Mouse (Mus musculus) MEL (cell line): ENCODE data around the gene Dkc1. TPM values are rescaled to one million over a fixed set of nuclear protein-coding genes. Genes with fewer than 3 reads are reported as not detected.
A peak's percentile ranks its signal among the peaks of the same experiment; 100 is the strongest.
"Not testable (repeated sequence)": the region's sequence is repeated elsewhere in the genome, so short reads cannot be mapped to it uniquely, and the experiment has no call there.

ENCODE experiments used
- DNase-seq: peaks from one replicate; pipeline ENCODE4 v3.0.0; 2011; ENCODE audit warnings: low read depth, low spot score
- H3K27ac ChIP-seq: 2 replicates; pipeline ENCODE4 v1.5.1; 2012; ENCODE audit warnings: low read depth, mild to moderate bottlenecking, control low read depth, low read length, moderate library complexity; ENCODE audit not compliant: control insufficient read depth
- H3K27me3 ChIP-seq, 2 experiments: fragments of 150-350 bp in 1 of 2; sonication (generic) in 1 of 2; 2 replicates each; pipeline ENCODE4 v1.6.1; 2012; ENCODE audit warnings: low read length in 2 of 2, mild to moderate bottlenecking in 2 of 2, improper control_type of control experiment in 1 of 2, moderate library complexity in 1 of 2; ENCODE audit not compliant: insufficient read depth in 2 of 2, control insufficient read depth in 1 of 2
- H3K36me3 ChIP-seq, 2 experiments: 2 replicates each; pipeline ENCODE4 v1.6.1; 2012 to 2014; ENCODE audit warnings: low read length in 2 of 2, improper control_type of control experiment in 1 of 2, inconsistent platforms in 1 of 2, mild to moderate bottlenecking in 1 of 2; ENCODE audit not compliant: insufficient read depth in 2 of 2, control insufficient read depth in 1 of 2
- H3K4me1 ChIP-seq, 2 experiments: fragments of 150-350 bp in 1 of 2; sonication (generic) in 1 of 2; 2 replicates each; pipeline ENCODE4 v1.6.1; 2012; ENCODE audit warnings: low read length in 2 of 2, improper control_type of control experiment in 1 of 2, mild to moderate bottlenecking in 1 of 2; ENCODE audit not compliant: insufficient read depth in 2 of 2, control insufficient read depth in 1 of 2
- H3K4me3 ChIP-seq, 2 experiments: fragments of 150-350 bp in 1 of 2; sonication (generic) in 1 of 2; 2 replicates each; pipeline ENCODE4 v1.5.1; 2012; ENCODE audit warnings: low read depth in 2 of 2, low read length in 2 of 2, mild to moderate bottlenecking in 2 of 2, moderate library complexity in 2 of 2, control low read depth in 1 of 2, improper control_type of control experiment in 1 of 2; ENCODE audit not compliant: control insufficient read depth in 1 of 2, insufficient read depth in 1 of 2
- H3K79me2 ChIP-seq: 2 replicates; pipeline ENCODE4 v1.6.1; 2012; ENCODE audit warnings: mild to moderate bottlenecking, low read length, moderate library complexity; ENCODE audit not compliant: control insufficient read depth, poor library complexity, insufficient read depth
- H3K9ac ChIP-seq: 2 replicates; pipeline ENCODE4 v1.6.1; 2012; ENCODE audit warnings: low read depth, mild to moderate bottlenecking, control low read depth, low read length, moderate library complexity; ENCODE audit not compliant: control insufficient read depth, poor library complexity, severe bottlenecking
- H3K9me3 ChIP-seq: fragments of 150-350 bp; sonication (generic); replicated peaks from 2 replicates; pipeline ENCODE4 v1.6.1; 2012; ENCODE audit warnings: mild to moderate bottlenecking, low read length, improper control_type of control experiment, moderate library complexity; ENCODE audit not compliant: insufficient read depth
- BHLHE40 ChIP-seq: IDR thresholded peaks from 2 replicates; pipeline ENCODE4 v1.6.1; 2012; ENCODE audit warnings: low read depth, mild to moderate bottlenecking, inconsistent platforms, low read length, improper control_type of control experiment, borderline replicate concordance
- CTCF ChIP-seq, 3 experiments: IDR thresholded peaks in 2 of 3; conservative IDR thresholded peaks in 1 of 3; 2 replicates each; pipeline ENCODE4 v1.5.1; 2011 to 2012; ENCODE audit warnings: low read length in 3 of 3, low read depth in 2 of 3, mild to moderate bottlenecking in 2 of 3, improper control_type of control experiment in 1 of 3, inconsistent platforms in 1 of 3, mixed read lengths in 1 of 3, moderate library complexity in 1 of 3; ENCODE audit not compliant: control insufficient read depth in 1 of 3, insufficient read depth in 1 of 3, poor library complexity in 1 of 3, severe bottlenecking in 1 of 3
- EP300 ChIP-seq, 2 experiments: IDR thresholded peaks; 2 replicates each; pipeline ENCODE4 v1.6.1; 2011; ENCODE audit warnings: improper control_type of control experiment in 2 of 2, low read length in 2 of 2, low read depth in 1 of 2, mild to moderate bottlenecking in 1 of 2
- ETS1 ChIP-seq: IDR thresholded peaks from 2 replicates; pipeline ENCODE4 v1.6.1; 2012; ENCODE audit warnings: low read depth, mild to moderate bottlenecking, inconsistent platforms, low read length, improper control_type of control experiment, moderate library complexity
- KAT2A ChIP-seq: conservative IDR thresholded peaks from 2 replicates; pipeline ENCODE4 v1.6.1; 2012; ENCODE audit warnings: low read depth, low read length, improper control_type of control experiment, inconsistent platforms
- MAFK ChIP-seq: IDR thresholded peaks from 2 replicates; pipeline ENCODE4 v1.6.1; 2011; ENCODE audit warnings: low read depth, mild to moderate bottlenecking, low read length, improper control_type of control experiment, borderline replicate concordance
- MAZ ChIP-seq: IDR thresholded peaks from 2 replicates; pipeline ENCODE4 v1.6.1; 2012; ENCODE audit warnings: low read depth, mild to moderate bottlenecking, inconsistent platforms, low read length, improper control_type of control experiment
- POLR2AphosphoS5 ChIP-seq: IDR thresholded peaks from 2 replicates; pipeline ENCODE4 v1.6.1; 2012; ENCODE audit warnings: low read depth, borderline replicate concordance, mild to moderate bottlenecking, inconsistent platforms, low read length, moderate library complexity, mixed read lengths
- RCOR1 ChIP-seq: IDR thresholded peaks from 2 replicates; pipeline ENCODE4 v1.6.1; 2012; ENCODE audit warnings: low read depth, mild to moderate bottlenecking, inconsistent platforms, low read length, improper control_type of control experiment
- SIN3A ChIP-seq: IDR thresholded peaks from 2 replicates; pipeline ENCODE4 v1.6.1; 2012; ENCODE audit warnings: low read length, improper control_type of control experiment, inconsistent platforms
- SMC3 ChIP-seq: IDR thresholded peaks from 2 replicates; pipeline ENCODE4 v1.6.1; 2011; ENCODE audit warnings: low read depth, low read length, improper control_type of control experiment
- TAL1 ChIP-seq: IDR thresholded peaks from 2 replicates; pipeline ENCODE4 v1.6.1; 2012; ENCODE audit warnings: mild to moderate bottlenecking, inconsistent platforms, low read length, moderate library complexity, mixed read lengths
- USF2 ChIP-seq, 2 experiments: IDR thresholded peaks; 2 replicates each; pipeline ENCODE4 v1.6.1; 2011 to 2012; ENCODE audit warnings: improper control_type of control experiment in 2 of 2, low read length in 2 of 2, borderline replicate concordance in 1 of 2, inconsistent platforms in 1 of 2, low read depth in 1 of 2, mild to moderate bottlenecking in 1 of 2; ENCODE audit not compliant: insufficient read depth in 1 of 2
- ZC3H11A ChIP-seq: IDR thresholded peaks from 2 replicates; pipeline ENCODE4 v1.6.1; 2012; ENCODE audit warnings: low read depth, mild to moderate bottlenecking, inconsistent platforms, low read length, improper control_type of control experiment
- ZMIZ1 ChIP-seq: IDR thresholded peaks from 2 replicates; pipeline ENCODE4 v1.6.1; 2012; ENCODE audit warnings: low read depth, mild to moderate bottlenecking, inconsistent platforms, low read length, improper control_type of control experiment, moderate library complexity
- ZNF384 ChIP-seq: IDR thresholded peaks from 2 replicates; pipeline ENCODE4 v1.6.1; 2012; ENCODE audit warnings: low read depth, mild to moderate bottlenecking, inconsistent platforms, low read length, improper control_type of control experiment
- polyA plus RNA-seq, 2 experiments: library from polyadenylated mRNA; stranded (reverse) in 1 of 2; unstranded in 1 of 2; fragments of >175 nt in 1 of 2; fragments of >200 nt in 1 of 2; gene quantifications; 2 replicates each; pipeline versions ENCODE4 v1.2.1 to v1.2.4; 2012; ENCODE audit warnings: low replicate concordance in 2 of 2, low read depth in 1 of 2; ENCODE audit not compliant: insufficient read length in 2 of 2, insufficient read depth in 1 of 2, missing spikeins in 1 of 2
- total RNA-seq: library from RNA; depleted of rRNA; stranded (reverse); fragments of 300-350 nt; gene quantifications from 2 replicates; pipeline ENCODE4 v1.2.3, GENCODE M21; 2012

Dkc1 gene
- total and polyA plus RNA-seq, 3 experiments, result 223 to 394 (median 252) TPM

DNA sequence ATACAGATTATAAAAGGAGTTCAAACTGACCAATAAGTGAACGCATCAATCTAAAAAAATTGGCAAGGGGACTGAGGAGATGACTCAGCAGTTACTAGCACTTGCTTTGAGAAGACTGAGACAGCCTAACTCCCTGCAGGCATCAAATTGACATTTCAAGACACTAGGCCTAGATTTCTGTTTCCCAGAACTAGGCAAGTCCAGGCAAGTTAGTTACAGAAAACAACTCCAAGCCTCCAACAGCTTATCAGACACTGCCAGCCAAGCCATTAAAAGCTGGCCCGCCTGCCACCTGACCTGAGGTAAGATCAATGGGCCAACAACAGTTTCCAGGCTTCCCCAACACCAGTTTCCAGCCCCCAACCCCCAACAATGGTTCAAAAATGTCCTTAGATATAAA lies 42.1 kb downstream of the Dkc1 start:
- DNase-seq, result peak; percentile 53
- no peaks in the 10 kb centered on the region for H3K9me3 ChIP-seq
- no peak overlapping the region for H3K27ac ChIP-seq
- TF ChIP-seq ZNF384 (0 out of 2 replicates have a peak, but pooled peaks have one; percentile 38), MAFK (peak; percentile 35; the same call in 1 of the 2 replicates), EP300 (IDR thresholded peaks at IDR 0.05; ENCODE audit: low read depth in 1 of 2, low read length in 2 of 2) (0 out of 4 replicates have a peak, but pooled peaks of 1 of the 2 experiments have one; percentile 8), ZMIZ1 (no peak), CTCF (IDR thresholded peaks at IDR 0.05 in 2 of 3, conservative IDR thresholded peaks at IDR 0.05 in 1 of 3; ENCODE audit: control insufficient read depth in 1 of 3, insufficient read depth in 1 of 3, low read depth in 2 of 3, low read length in 3 of 3, poor library complexity in 1 of 3, severe bottlenecking in 1 of 3) (no peak), POLR2AphosphoS5 (no peak), MAZ (no peak), TAL1 (peak; percentile 44; the same call in 1 of the 2 replicates), KAT2A (no peak), RCOR1 (no peak)
- TF ChIP-seq, all 39 proteins: peak for 4
- H3K9ac ChIP-seq, result no peak overlapping the region
- peaks cover 0 to 5% of the 10 kb centered on the region in 2 experiments; a peak in 2 of 4 replicates for H3K36me3 ChIP-seq
- H3K4me3 ChIP-seq, result no peak overlapping the region
- H3K27me3 ChIP-seq, result no peaks in the 10 kb centered on the region
- no peaks in the 10 kb centered on the region for H3K79me2 ChIP-seq
- no peaks in the 10 kb centered on the region; a peak in 1 of 4 replicates for H3K4me1 ChIP-seq

DNA sequence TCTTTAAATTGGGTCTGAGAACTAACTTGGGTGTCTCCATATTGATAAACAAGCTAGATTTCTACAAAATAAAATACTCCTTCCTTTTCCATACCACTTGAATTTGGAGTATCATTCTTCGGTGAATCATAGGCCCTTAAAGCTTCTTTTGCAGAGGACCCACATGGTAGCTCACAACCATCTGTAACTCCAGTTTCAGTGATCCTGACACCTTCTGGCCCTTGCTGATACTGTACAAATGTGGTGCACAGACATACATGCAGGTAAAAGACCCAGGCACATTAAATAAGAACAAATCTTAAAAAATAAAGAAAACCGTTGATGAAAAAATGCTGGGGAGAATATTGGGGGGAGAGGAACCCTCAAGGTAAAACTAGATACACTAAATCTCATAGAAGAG lies 42.5 kb downstream of the Dkc1 start:
- TF ChIP-seq USF2 (IDR thresholded peaks at IDR 0.05; ENCODE audit: borderline replicate concordance in 1 of 2, insufficient read depth in 1 of 2, low read depth in 1 of 2, low read length in 2 of 2), result no peak
- no peak for TF ChIP-seq BHLHE40
- no peak for TF ChIP-seq ZC3H11A
- TF ChIP-seq MAZ, result no peak
- TF ChIP-seq CTCF (IDR thresholded peaks at IDR 0.05 in 2 of 3, conservative IDR thresholded peaks at IDR 0.05 in 1 of 3; ENCODE audit: control insufficient read depth in 1 of 3, insufficient read depth in 1 of 3, low read depth in 2 of 3, low read length in 3 of 3, poor library complexity in 1 of 3, severe bottlenecking in 1 of 3), result no peak
- no peak for TF ChIP-seq SMC3
- no peak for TF ChIP-seq SIN3A
- no peak for TF ChIP-seq ZMIZ1
- no peak for TF ChIP-seq ETS1
- TF ChIP-seq, all 39 proteins: peak for 0
- no peak overlapping the region for H3K27ac ChIP-seq

DNA sequence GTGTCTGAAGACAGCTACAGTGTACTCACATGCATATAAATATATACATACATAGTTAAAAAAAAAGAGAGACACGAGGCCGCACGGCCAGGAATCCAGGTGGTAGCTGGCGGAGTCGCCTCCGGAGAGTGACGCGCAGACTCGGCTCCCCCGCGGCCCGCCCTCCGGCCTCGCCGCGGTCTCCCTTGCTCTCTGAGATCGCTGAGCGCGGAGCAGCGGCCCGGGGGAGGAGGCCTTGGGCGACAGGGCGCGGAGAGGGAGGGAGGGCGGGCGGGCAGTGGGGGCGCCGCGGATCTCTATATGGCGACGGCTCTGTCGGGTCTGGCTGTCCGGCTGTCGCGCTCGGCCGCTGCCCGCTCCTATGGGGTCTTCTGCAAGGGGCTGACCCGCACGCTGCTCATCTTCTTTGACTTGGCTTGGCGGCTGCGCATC lies 47.5 kb downstream of the Dkc1 start:
- H3K79me2 ChIP-seq, H3K27ac ChIP-seq, H3K4me1 ChIP-seq, H3K9me3 ChIP-seq, H3K27me3 ChIP-seq, H3K36me3 ChIP-seq, DNase-seq, H3K9ac ChIP-seq, H3K4me3 ChIP-seq: not testable (repeated sequence)

More for the DNA sequence above, 42.5 kb downstream of the Dkc1 start:
- Histone ChIP-seq H3K9ac (no peak overlapping the region), H3K9me3 (no peaks in the 10 kb centered on the region), H3K27me3 (no peaks in the 10 kb centered on the region), H3K4me3 (no peak overlapping the region), H3K36me3 (peaks cover 0 to 5% of the 10 kb centered on the region in 2 experiments; a peak in 2 of 4 replicates), H3K79me2 (no peaks in the 10 kb centered on the region), H3K4me1 (no peaks in the 10 kb centered on the region; a peak in 1 of 4 replicates)
- no peak for DNase-seq
